Mouse (Mus musculus): ENCODE data around the gene Plcd1.

DNA sequence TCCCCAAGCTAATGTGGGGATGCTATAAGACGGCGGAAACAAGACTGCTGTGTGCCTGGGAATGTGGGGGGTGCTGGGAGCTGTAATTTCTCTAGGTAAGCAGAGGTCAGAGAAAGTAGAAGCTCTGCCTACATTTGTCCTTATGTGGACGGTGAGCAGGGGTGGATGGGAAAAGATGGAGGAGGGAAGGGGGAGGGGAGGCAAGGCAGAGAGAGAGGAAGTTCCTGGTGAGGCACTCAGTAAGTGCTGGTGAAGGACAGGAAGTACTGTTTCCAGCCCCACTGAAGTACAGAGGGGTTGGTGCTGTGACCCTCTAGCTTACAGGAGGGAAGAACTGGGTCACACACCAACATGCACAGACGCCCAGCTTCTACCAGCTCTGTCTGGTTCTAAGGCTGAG, 29.0 kb downstream of the Plcd1 start:
- TF ChIP-seq CTCF (IDR thresholded peaks at IDR 0.05; ENCODE audit: low read depth, low read length) = no peak
- no peak for TF ChIP-seq POLR2A (IDR thresholded peaks at IDR 0.05; ENCODE audit: extremely low read depth, insufficient read depth, low read length)

All from liver, adult 2 months (tissue).